Comparison of ENCODE assay signal across 22 mouse cellular contexts in genomic region chr7:130918260-130918659, GRCm38 (mm10). TPM values are rescaled to one million over a fixed set of nuclear protein-coding genes. Genes with fewer than 3 reads are reported as not detected.
A peak's percentile ranks its signal among the peaks of the same experiment; 100 is the strongest.
DNase-seq lines count a peak whose midpoint lies in the region; TF ChIP-seq lines count a peak whose summit lies in the region.
"Had no signal": no experiment of that assay in that cellular context is flagged by ENCODE, and none has a peak within 500 bp of the region (broad histone marks: within the 10 kb centered on the region; RNA-seq: fewer than 3 reads in every experiment).

No protein-coding gene starts in this region.

- H3K4me1 ChIP-seq in cerebellum, adult 2 months (ENCODE audit: control insufficient read depth, insufficient read depth, low read length), result no peaks in the 10 kb centered on the region
- no peaks in the 10 kb centered on the region for H3K4me1 ChIP-seq in olfactory bulb, adult 2 months (ENCODE audit: control insufficient read depth, insufficient read depth, low read length)
- H3K4me1 ChIP-seq: embryonic facial prominence, embryonic 15.5 days; forebrain, embryonic 10.5 days; heart, embryonic 15.5 days; hindbrain, embryonic 10.5 days had no signal

- WGBS in cerebellum, adult 2 months, result 42% methylated on average over 2 of the region's 2 CpGs
- 41% methylated on average over 2 of the region's 2 CpGs for WGBS in olfactory bulb, adult 2 months

- no peak for TF ChIP-seq POLR2A in cerebellum, adult 2 months (IDR thresholded peaks at IDR 0.05; ENCODE audit: borderline replicate concordance, insufficient read depth, low read length)
- no peak for TF ChIP-seq POLR2A in olfactory bulb, adult 2 months (IDR thresholded peaks at IDR 0.05; ENCODE audit: insufficient read depth, low read depth, low read length)

- TF ChIP-seq CTCF in cerebellum, adult 2 months (IDR thresholded peaks at IDR 0.05; ENCODE audit: borderline replicate concordance, insufficient read depth, low read depth, low read length), result no peak
- TF ChIP-seq CTCF in olfactory bulb, adult 2 months (IDR thresholded peaks at IDR 0.05; ENCODE audit: insufficient read depth, low read depth, low read length), result no peak

- peak in 1 of 2 experiments; percentile 26 for DNase-seq in cerebellum, adult 2 months
- no peak for DNase-seq in cerebellum, adult 11 months
- peak; percentile 61 for DNase-seq in layer of hippocampus, adult 11-12 months (ENCODE audit: low spot score)
- no peak for DNase-seq in layer of hippocampus, postnatal 10 days (ENCODE audit: low spot score in 2 of 2)
- DNase-seq in right cerebral cortex, adult 18-20 months, result peak; percentile 51
- no peak for DNase-seq in right cerebral cortex, postnatal 14 days
- no peak for DNase-seq in cerebellum, adult 11-12 months
- DNase-seq: adrenal gland, postnatal 10 days; B cell, adult 2 months; cerebellum, postnatal 10 days; embryo, embryonic 11 days; gastrocnemius, postnatal 10 days; heart, adult 2 months; heart, postnatal 14 days had no signal

- H3K27ac ChIP-seq in cerebellum, adult 2 months (ENCODE audit: insufficient read depth, low read length), result peak overlapping the region; percentile 38; the same call in 1 of the 2 replicates
- peak overlapping the region; percentile 35; the same call in 1 of the 2 replicates for H3K27ac ChIP-seq in olfactory bulb, adult 2 months (ENCODE audit: insufficient read depth, low read depth, low read length)
- H3K27ac ChIP-seq: embryonic facial prominence, embryonic 15.5 days; forebrain, embryonic 10.5 days; heart, adult 2 months; heart, embryonic 15.5 days; hindbrain, embryonic 10.5 days had no signal

- H3K4me3 ChIP-seq in cerebellum, adult 2 months (replicated peaks; ENCODE audit: insufficient read depth, low read depth, low read length), result no peak overlapping the region
- no peak overlapping the region for H3K4me3 ChIP-seq in olfactory bulb, adult 2 months (ENCODE audit: insufficient read depth, low read depth, low read length)
- H3K4me3 ChIP-seq: embryonic facial prominence, embryonic 15.5 days; erythroblast, embryonic 14.5 days; forebrain, embryonic 10.5 days; heart, adult 2 months; heart, embryonic 15.5 days; hindbrain, embryonic 10.5 days had no signal

- no peaks in the 10 kb centered on the region for H3K27me3 ChIP-seq in cerebellum, adult 2 months (ENCODE audit: control insufficient read depth, insufficient read depth, low read length)
- H3K27me3 ChIP-seq: embryonic facial prominence, embryonic 15.5 days; heart, embryonic 15.5 days had no signal

RNA-seq across cellular contexts. Expression of gene Htra1, which starts 17.7 kb away (rescaled TPM):
- 188 and 231 TPM in 2 replicates for polyA plus RNA-seq in cerebellum, adult 2 months (2012; rRNA removed)
- 100 to 1,000 TPM; 228 to 241 TPM for total RNA-seq in layer of hippocampus, postnatal 10 days (2021)
- not detected in 2 replicates for polyA plus RNA-seq in olfactory bulb, adult 2 months (2012; ENCODE audit: insufficient read depth, insufficient read length, low replicate concordance, missing spikeins)
- total RNA-seq: G1E had no signal
- polyA plus RNA-seq: CD4-positive, CD25-positive, alpha-beta regulatory T cell, adult 4 months; erythroblast, embryonic 14.5 days; G1E had no signal

RNA-seq across cellular contexts. Expression of gene Plekha1, which starts 52.7 kb away (rescaled TPM):
- polyA plus RNA-seq in cerebellum, adult 2 months (2012; rRNA removed), result 107 and 110 TPM in 2 replicates
- total RNA-seq in layer of hippocampus, postnatal 10 days (2021), result 10 to 100 TPM; 85.2 to 91.1 TPM
- 219 TPM in 1 of 2 replicates, not detected in the other for polyA plus RNA-seq in olfactory bulb, adult 2 months (2012; ENCODE audit: insufficient read depth, insufficient read length, low replicate concordance, missing spikeins)
- polyA plus RNA-seq: erythroblast, embryonic 14.5 days; G1E had no signal

Comparison
In these comparisons a context has a peak if more than half of its experiments do, and no peak if none do; other contexts are left out.
1. DNase-seq: peak in layer of hippocampus, adult 11-12 months (single experiment) and right cerebral cortex, adult 18-20 months (single experiment); none in cerebellum, adult 11 months (single experiment), layer of hippocampus, postnatal 10 days (0 of 2), right cerebral cortex, postnatal 14 days (single experiment) and cerebellum, adult 11-12 months (single experiment).